Comparison of ENCODE assay signal across 25 mouse cellular contexts in genomic region chr1:43178780-43179179, GRCm38 (mm10). TPM values are rescaled to one million over a fixed set of nuclear protein-coding genes. Genes with fewer than 3 reads are reported as not detected.
DNase-seq lines count a peak whose midpoint lies in the region; ATAC-seq and TF ChIP-seq lines count a peak whose summit lies in the region.
"Had no signal": no experiment of that assay in that cellular context is flagged by ENCODE, and none has a peak within 500 bp of the region (broad histone marks: within the 10 kb centered on the region; RNA-seq: fewer than 3 reads in every experiment).

No protein-coding gene starts in this region.

- no peaks in the 10 kb centered on the region for H3K9me3 ChIP-seq in heart, embryonic 16.5 days (replicated peaks; ENCODE audit: control insufficient read depth, low read length)
- H3K9me3 ChIP-seq in heart, embryonic 11.5 days (replicated peaks; ENCODE audit: control insufficient read depth, low read length), result no peaks in the 10 kb centered on the region
- no peaks in the 10 kb centered on the region for H3K9me3 ChIP-seq in kidney, postnatal 0 days (replicated peaks; ENCODE audit: low read length)
- H3K9me3 ChIP-seq: embryonic facial prominence, embryonic 10.5 days; hindbrain, embryonic 12.5 days; limb, embryonic 15.5 days had no signal

- WGBS in heart, embryonic 16.5 days, result 86% methylated on average over 1 of the region's 1 CpGs
- WGBS in heart, embryonic 11.5 days (ENCODE audit: insufficient replicate concordance), result 81% methylated on average over 1 of the region's 1 CpGs
- WGBS in kidney, postnatal 0 days, result 25% methylated on average over 1 of the region's 1 CpGs
- 46% methylated on average over 1 of the region's 1 CpGs for WGBS in kidney, adult 2 months

- DNase-seq in kidney, postnatal 0 days (ENCODE audit: low spot score), result peak; percentile 80
- DNase-seq in kidney, adult 2 months, result no peak
- DNase-seq in left cerebral cortex, postnatal 14 days (ENCODE audit: low spot score in 2 of 2), result peak; percentile 43 to 83
- no peak for DNase-seq in left cerebral cortex, adult 11 months (ENCODE audit: low spot score)
- DNase-seq in telencephalon, adult 2 months (ENCODE audit: low read depth, low spot score), result peak; percentile 88
- DNase-seq: adrenal gland, postnatal 36 days; cerebellum, adult 11 months; cerebellum, adult 9-11 months; gastrocnemius, adult 2 months; heart, postnatal 10 days; kidney, adult 8-10 months; lung, postnatal 4 days; midbrain, embryonic 14.5 days; right cerebral cortex, postnatal 14 days; spleen, adult 18-20 months; thymus, postnatal 25 days had no signal

- no peaks in the 10 kb centered on the region for H3K27me3 ChIP-seq in heart, embryonic 16.5 days (ENCODE audit: control insufficient read depth, insufficient read depth, low read length)
- no peaks in the 10 kb centered on the region for H3K27me3 ChIP-seq in heart, embryonic 11.5 days (ENCODE audit: control insufficient read depth, insufficient read depth, low read length)
- no peaks in the 10 kb centered on the region for H3K27me3 ChIP-seq in kidney, postnatal 0 days (ENCODE audit: insufficient read depth, low read length)
- H3K27me3 ChIP-seq in kidney, adult 2 months (replicated peaks; ENCODE audit: control insufficient read depth, insufficient read depth, low read length), result no peaks in the 10 kb centered on the region
- H3K27me3 ChIP-seq: hindbrain, embryonic 12.5 days; limb, embryonic 15.5 days had no signal

- 0 out of 2 replicates have a peak overlapping the region, but pooled peaks have one; percentile 15 for H3K4me2 ChIP-seq in heart, embryonic 16.5 days (ENCODE audit: low read depth, low read length)
- H3K4me2 ChIP-seq in heart, embryonic 11.5 days, result no peak overlapping the region
- no peak overlapping the region for H3K4me2 ChIP-seq in kidney, postnatal 0 days (ENCODE audit: low read length)
- H3K4me2 ChIP-seq: hindbrain, embryonic 12.5 days; limb, embryonic 15.5 days; lung, embryonic 14.5 days had no signal

- no peak overlapping the region; the same call in 1 of the 2 replicates for H3K27ac ChIP-seq in heart, embryonic 16.5 days (ENCODE audit: low read length)
- no peak overlapping the region for H3K27ac ChIP-seq in heart, embryonic 11.5 days (ENCODE audit: low read depth, low read length)
- peak overlapping the region; percentile 50 for H3K27ac ChIP-seq in kidney, postnatal 0 days
- H3K27ac ChIP-seq in kidney, adult 2 months (ENCODE audit: insufficient read depth, low read depth, low read length), result no peak overlapping the region
- H3K27ac ChIP-seq: embryonic facial prominence, embryonic 10.5 days; gastrocnemius, adult 2 months; hindbrain, embryonic 12.5 days; limb, embryonic 15.5 days; liver, embryonic 14.5 days had no signal

- no peak for TF ChIP-seq CTCF in kidney, postnatal 0 days (IDR thresholded peaks at IDR 0.05; ENCODE audit: low read depth)
- TF ChIP-seq CTCF in kidney, adult 2 months (conservative IDR thresholded peaks at IDR 0.05; ENCODE audit: insufficient read depth, insufficient read length, low read depth, low read length), result no peak

- TF ChIP-seq POLR2A in kidney, adult 2 months (IDR thresholded peaks at IDR 0.05; ENCODE audit: low read depth, low read length), result no peak

- peaks cover 5% of the 10 kb centered on the region for H3K36me3 ChIP-seq in heart, embryonic 16.5 days (ENCODE audit: control insufficient read depth, insufficient read depth)
- H3K36me3 ChIP-seq in heart, embryonic 11.5 days (ENCODE audit: control insufficient read depth, insufficient read depth, low read length), result no peaks in the 10 kb centered on the region
- no peaks in the 10 kb centered on the region for H3K36me3 ChIP-seq in kidney, postnatal 0 days (ENCODE audit: insufficient read depth, low read length)
- no peaks in the 10 kb centered on the region for H3K36me3 ChIP-seq in kidney, adult 2 months (ENCODE audit: control insufficient read depth, insufficient read depth, low read length)
- H3K36me3 ChIP-seq: embryonic facial prominence, embryonic 10.5 days; hindbrain, embryonic 12.5 days; limb, embryonic 15.5 days had no signal

- intact Hi-C loops in left cerebral cortex, postnatal 14 days (cut with DNase I), result loop anchor here (5.0 kb wide), 1 partner anchor 41 kb away; no protein-coding TSS in a partner anchor

- peaks cover 38% of the 10 kb centered on the region for H3K4me1 ChIP-seq in heart, embryonic 16.5 days (ENCODE audit: control insufficient read depth, insufficient read depth, low read length)
- H3K4me1 ChIP-seq in heart, embryonic 11.5 days (ENCODE audit: control insufficient read depth, insufficient read depth, low read length), result peaks cover 5% of the 10 kb centered on the region; the same call in 1 of the 2 replicates
- H3K4me1 ChIP-seq in kidney, postnatal 0 days (replicated peaks; ENCODE audit: insufficient read depth, low read length), result no peaks in the 10 kb centered on the region; the same call in 1 of the 2 replicates
- no peaks in the 10 kb centered on the region for H3K4me1 ChIP-seq in kidney, adult 2 months (ENCODE audit: control insufficient read depth, insufficient read depth, low read length)
- H3K4me1 ChIP-seq: embryonic facial prominence, embryonic 10.5 days; hindbrain, embryonic 12.5 days; limb, embryonic 15.5 days had no signal

- no peak overlapping the region for H3K9ac ChIP-seq in heart, embryonic 16.5 days (ENCODE audit: low read length)
- H3K9ac ChIP-seq in heart, embryonic 11.5 days (ENCODE audit: low read depth, low read length), result no peak overlapping the region
- H3K9ac ChIP-seq in kidney, postnatal 0 days (ENCODE audit: low read depth, low read length), result no peak overlapping the region
- H3K9ac ChIP-seq: hindbrain, embryonic 12.5 days; limb, embryonic 15.5 days; liver, embryonic 14.5 days; lung, embryonic 14.5 days had no signal

- no peak for ATAC-seq in heart, embryonic 16.5 days (replicated peaks; ENCODE audit: extremely low read depth, insufficient read depth, low FRiP score)
- no peak for ATAC-seq in heart, embryonic 11.5 days (replicated peaks; ENCODE audit: insufficient number of reproducible peaks, low FRiP score, low TSS enrichment)
- no peak for ATAC-seq in kidney, postnatal 0 days (replicated peaks; ENCODE audit: low FRiP score, low read depth)
- ATAC-seq: forebrain, embryonic 16.5 days had no signal

- no peak overlapping the region for H3K4me3 ChIP-seq in heart, embryonic 16.5 days (ENCODE audit: low read length)
- H3K4me3 ChIP-seq in heart, embryonic 11.5 days (ENCODE audit: low read depth, low read length), result no peak overlapping the region
- no peak overlapping the region for H3K4me3 ChIP-seq in kidney, postnatal 0 days (replicated peaks; ENCODE audit: low read depth, low read length)
- no peak overlapping the region for H3K4me3 ChIP-seq in kidney, adult 2 months (ENCODE audit: insufficient read depth, low read depth, low read length)
- H3K4me3 ChIP-seq: embryonic facial prominence, embryonic 10.5 days; gastrocnemius, adult 2 months; hindbrain, embryonic 12.5 days; limb, embryonic 15.5 days had no signal

RNA-seq across cellular contexts. Expression of gene Fhl2, which starts 18.0 kb away (rescaled TPM):
- polyA plus RNA-seq in heart, embryonic 16.5 days (2015; fragmentation: Nextera tagmentation; extraction: Ambion mirVana), result 426 and 443 TPM in 2 replicates
- polyA plus RNA-seq in heart, embryonic 11.5 days (2014; fragmentation: Nextera tagmentation; extraction: Ambion mirVana), result 181 and 186 TPM in 2 replicates
- polyA plus RNA-seq in kidney, postnatal 0 days (2015; fragmentation: Nextera tagmentation; extraction: Ambion mirVana), result 135 and 145 TPM in 2 replicates
- 45.3 and 48.1 TPM in 2 replicates for polyA plus RNA-seq in kidney, adult 2 months (2012; rRNA removed)
- total RNA-seq in left cerebral cortex, postnatal 14 days (2021), result 10 to 100 TPM; 48.4 to 55.9 TPM
- total RNA-seq: megakaryocyte-erythroid progenitor cell, adult 5-6 weeks had no signal

Comparison
In these comparisons a context has a peak if more than half of its experiments do, and no peak if none do; other contexts are left out.
1. DNase-seq: peak in kidney, postnatal 0 days (single experiment), left cerebral cortex, postnatal 14 days (2 of 2) and telencephalon, adult 2 months (single experiment); none in kidney, adult 2 months (single experiment) and left cerebral cortex, adult 11 months (single experiment).